In the genomic region with DNA sequence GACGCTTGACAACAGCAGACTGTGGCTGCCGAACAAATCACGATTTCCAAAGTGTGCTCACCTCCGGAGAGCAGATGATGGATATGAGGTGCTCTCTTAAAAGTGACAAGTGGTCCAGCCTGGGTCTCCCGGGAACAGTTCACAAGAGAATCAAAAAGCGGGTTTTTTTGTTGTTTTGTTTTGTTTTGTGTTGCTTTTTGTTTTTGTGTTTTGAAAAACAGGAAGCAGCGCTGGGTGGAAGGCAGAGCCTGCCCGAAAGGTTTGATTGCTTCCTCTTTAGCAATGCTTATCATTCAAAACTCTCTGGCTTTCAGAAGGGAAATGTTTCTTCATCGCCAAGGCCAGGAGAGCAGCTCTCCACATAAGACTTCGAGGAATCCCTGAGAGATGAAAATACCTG, we compare ENCODE assay signal across 8 mouse cellular contexts. TPM values are rescaled to one million over a fixed set of nuclear protein-coding genes. Genes with fewer than 3 reads are reported as not detected.
DNase-seq lines count a peak whose midpoint lies in the region; ATAC-seq and TF ChIP-seq lines count a peak whose summit lies in the region.

No protein-coding gene starts in this region.

- WGBS in heart, adult 2 months = 12% methylated on average over 10 of the region's 10 CpGs
- WGBS in hindbrain, embryonic 12.5 days = 27% methylated on average over 10 of the region's 10 CpGs

- H3K4me2 ChIP-seq in hindbrain, embryonic 12.5 days (replicated peaks) = peak overlapping the region; percentile 67

- peaks cover 11% of the 10 kb centered on the region for H3K36me3 ChIP-seq in heart, adult 2 months (ENCODE audit: control insufficient read depth, insufficient read depth, low read length)
- H3K36me3 ChIP-seq in hindbrain, embryonic 12.5 days = no peaks in the 10 kb centered on the region

- H3K4me3 ChIP-seq in heart, adult 2 months = peak overlapping the region; percentile 91
- peak overlapping the region; percentile 90 for H3K4me3 ChIP-seq in hindbrain, embryonic 12.5 days

- H3K27me3 ChIP-seq in heart, adult 2 months (ENCODE audit: control insufficient read depth, insufficient read depth, low read length) = no peaks in the 10 kb centered on the region
- no peaks in the 10 kb centered on the region for H3K27me3 ChIP-seq in hindbrain, embryonic 12.5 days

- H3K4me1 ChIP-seq in heart, adult 2 months (ENCODE audit: control insufficient read depth, insufficient read depth, low read length) = peaks cover 6% of the 10 kb centered on the region
- peaks cover 21% of the 10 kb centered on the region for H3K4me1 ChIP-seq in hindbrain, embryonic 12.5 days

- no peaks in the 10 kb centered on the region for H3K79me2 ChIP-seq in heart, adult 2 months (replicated peaks; ENCODE audit: control insufficient read depth, insufficient read depth, low read length)

- peak overlapping the region; percentile 96 for H3K27ac ChIP-seq in heart, adult 2 months
- peak overlapping the region; percentile 57; the same call in 1 of the 2 replicates for H3K27ac ChIP-seq in hindbrain, embryonic 12.5 days

- H3K9me3 ChIP-seq in hindbrain, embryonic 12.5 days (replicated peaks) = no peaks in the 10 kb centered on the region; the same call in 1 of the 2 replicates

- no peak for TF ChIP-seq EP300 in heart, adult 2 months (IDR thresholded peaks at IDR 0.05; ENCODE audit: insufficient read depth, low read depth, low read length)

- no peak for TF ChIP-seq POLR2A in heart, adult 2 months (IDR thresholded peaks at IDR 0.05; ENCODE audit: insufficient read depth, low read depth, low read length)

- peak overlapping the region; percentile 65 for H3K9ac ChIP-seq in heart, adult 2 months (ENCODE audit: low read depth, low read length)
- H3K9ac ChIP-seq in hindbrain, embryonic 12.5 days = peak overlapping the region; percentile 92

- peak; percentile 32 for ATAC-seq in hindbrain, embryonic 12.5 days (ENCODE audit: low FRiP score)

- peak in 1 of 2 experiments; percentile 35 for DNase-seq in heart, adult 2 months
- DNase-seq in heart, postnatal 36 days = no peak
- peak; percentile 15 for DNase-seq in c-Kit-positive CD71-positive TER-119-negative erythroid progenitor cells, embryonic 14.5 days (ENCODE audit: low read depth)
- peak; percentile 55 for DNase-seq in lung, postnatal 25 days (ENCODE audit: low spot score)
- no peak for DNase-seq in gastrocnemius, postnatal 36 days
- DNase-seq in embryo, embryonic 10.5 days (ENCODE audit: low spot score) = no peak
- DNase-seq in adrenal gland, postnatal 4 days (ENCODE audit: low spot score in 2 of 2) = no peak

- TF ChIP-seq CTCF in heart, adult 2 months (IDR thresholded peaks at IDR 0.05) = no peak

- intact Hi-C loops in heart, adult 2 months (cut with DNase I) = loop anchor here (1.0 kb wide), 2 partner anchors 23 to 61 kb away; no protein-coding TSS in a partner anchor
- intact Hi-C loops in heart, postnatal 36 days (cut with DNase I) = loop anchor here (1.0 to 10.0 kb wide), 3 partner anchors 24 to 178 kb away; partner anchors contain the start of gene Cebpa
- intact Hi-C loops in gastrocnemius, postnatal 36 days (cut with DNase I) = no loop called here

RNA-seq across cellular contexts. Expression of gene Cebpg, which starts 0.6 kb away (rescaled TPM):
- 10 to 100 TPM; 21.9 to 26.1 TPM for total RNA-seq in heart, adult 2 months (2021)
- polyA plus RNA-seq in heart, adult 2 months (2012; rRNA removed) = 6.0 and 8.1 TPM in 2 replicates
- 10 to 100 TPM; 21.5 to 24.6 TPM for total RNA-seq in heart, postnatal 36 days (2021)
- polyA plus RNA-seq in hindbrain, embryonic 12.5 days (2016; fragmentation: Nextera tagmentation; extraction: Ambion mirVana) = 46.1 and 50.3 TPM in 2 replicates
- 10 to 100 TPM; 36.9 to 38.0 TPM for total RNA-seq in gastrocnemius, postnatal 36 days (2021)
- total RNA-seq in adrenal gland, postnatal 4 days (2021) = 10 to 100 TPM; 32.1 to 33.9 TPM

Comparison
In these comparisons a context has a peak if more than half of its experiments do, and no peak if none do; other contexts are left out.
1. DNase-seq: peak in c-Kit-positive CD71-positive TER-119-negative erythroid progenitor cells, embryonic 14.5 days (single experiment) and lung, postnatal 25 days (single experiment); none in heart, postnatal 36 days (0 of 2), gastrocnemius, postnatal 36 days (0 of 2), embryo, embryonic 10.5 days (single experiment) and adrenal gland, postnatal 4 days (0 of 2).